Mouse (Mus musculus): ENCODE data around the gene Hspa8. TPM values are rescaled to one million over a fixed set of nuclear protein-coding genes. Genes with fewer than 3 reads are reported as not detected.

Gene Hspa8
- total and polyA plus RNA-seq, 3 experiments, result 2,915 to 7,761 (median 6,462) TPM

DNA sequence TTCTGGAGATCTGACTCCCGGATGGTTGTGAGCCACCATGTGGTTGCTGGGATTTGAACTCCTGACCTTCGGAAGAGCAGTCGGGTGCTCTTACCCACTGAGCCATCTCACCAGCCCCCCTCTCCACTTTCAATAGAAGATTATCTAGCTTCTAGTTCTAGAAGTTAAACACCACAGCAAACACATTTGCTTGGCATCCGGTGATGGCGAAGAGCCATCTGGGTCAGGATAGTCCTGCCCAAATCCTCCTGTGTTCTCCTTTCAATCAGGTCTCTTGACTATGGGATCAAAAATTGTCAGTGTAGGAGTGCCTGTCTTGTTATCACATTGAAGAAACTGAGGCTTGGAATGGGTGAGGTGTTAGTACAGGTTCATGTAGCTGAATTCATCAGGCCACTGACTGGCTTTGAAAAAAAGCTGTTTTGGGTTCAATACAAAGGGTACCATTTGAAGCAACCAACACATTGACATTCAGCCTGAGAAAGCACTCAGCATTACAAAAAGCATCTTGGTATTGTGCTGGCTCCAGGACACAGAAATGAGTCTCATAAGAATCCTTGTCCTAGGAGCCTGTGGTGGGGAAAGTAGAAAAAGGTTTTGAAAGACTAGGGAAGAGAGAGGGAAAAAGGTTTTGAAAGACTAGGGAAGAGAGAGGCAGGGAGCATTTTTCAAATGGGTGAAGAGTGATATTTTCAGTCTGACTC lies 16.7 kb downstream of the Hspa8 start:
- Histone ChIP-seq H3K36me3 (replicated peaks in 1 of 2; ENCODE audit: control insufficient read depth in 1 of 2, insufficient read depth in 1 of 2, low read length in 1 of 2) (peaks cover 0 to 8% of the 10 kb centered on the region in 2 experiments), H3K9me3 (replicated peaks; ENCODE audit: low read length) (no peaks in the 10 kb centered on the region), H3K4me1 (ENCODE audit: control insufficient read depth in 1 of 2, insufficient read depth in 2 of 2) (peaks cover 0 to 6% of the 10 kb centered on the region in 2 experiments; a peak in 3 of 4 replicates), H3K27ac (ENCODE audit: insufficient read depth, low read depth) (no peak overlapping the region), H3K9ac (ENCODE audit: insufficient read depth, low read depth) (no peak overlapping the region), H3K4me2 (ENCODE audit: insufficient read depth, low read depth, poor library complexity, severe bottlenecking) (no peak overlapping the region), H3K79me2 (replicated peaks; ENCODE audit: control insufficient read depth, extremely low read depth, insufficient read depth, poor library complexity, severe bottlenecking) (no peaks in the 10 kb centered on the region), H3K4me3 (replicated peaks in 1 of 3; ENCODE audit: low read depth in 2 of 3, low read length in 2 of 3, poor library complexity in 1 of 3) (no peak overlapping the region), H3K27me3 (replicated peaks) (no peaks in the 10 kb centered on the region)
- dilution Hi-C loops (cut with MboI; ENCODE audit: extremely low pct_ligation_motif_present, extremely low pct_unique_long_range_greater_than_20kb, low sequenced_read_pairs), result no loop called here
- in situ Hi-C loops (cut with MboI; ENCODE audit: low pct_ligation_motif_present, low pct_unique_long_range_greater_than_20kb, low sequenced_read_pairs), result loop anchor here (10.0 to 25.0 kb wide), 2 partner anchors 170 to 377 kb away; no protein-coding TSS in a partner anchor
- TF ChIP-seq ETS1 (conservative IDR thresholded peaks at IDR 0.05; ENCODE audit: low read depth, low read length), result no peak
- TF ChIP-seq MAX (IDR thresholded peaks at IDR 0.05; ENCODE audit: low read length), result no peak
- no peak for TF ChIP-seq POLR2AphosphoS2 (IDR thresholded peaks at IDR 0.05; ENCODE audit: low read depth, low read length)
- DNase-seq (ENCODE audit: extremely low read depth), result no peak

GRCm38 (mm10) chr9:40825601-40826000 lies 24.8 kb downstream of the Hspa8 start:
- Histone ChIP-seq H3K27ac (ENCODE audit: insufficient read depth, low read depth) (no peak overlapping the region), H3K4me3 (replicated peaks in 1 of 3; ENCODE audit: low read depth in 2 of 3, low read length in 2 of 3, poor library complexity in 1 of 3) (no peak overlapping the region), H3K27me3 (replicated peaks) (no peaks in the 10 kb centered on the region), H3K4me1 (ENCODE audit: control insufficient read depth in 1 of 2, insufficient read depth in 2 of 2) (0 out of 4 replicates have a peak, but pooled peaks cover 0 to 3% of the 10 kb centered on the region in 2 experiments), H3K9me3 (replicated peaks; ENCODE audit: low read length) (no peaks in the 10 kb centered on the region), H3K36me3 (replicated peaks in 1 of 2; ENCODE audit: control insufficient read depth in 1 of 2, insufficient read depth in 1 of 2, low read length in 1 of 2) (no peaks in the 10 kb centered on the region), H3K79me2 (replicated peaks; ENCODE audit: control insufficient read depth, extremely low read depth, insufficient read depth, poor library complexity, severe bottlenecking) (no peaks in the 10 kb centered on the region), H3K9ac (ENCODE audit: insufficient read depth, low read depth) (no peak overlapping the region), H3K4me2 (ENCODE audit: insufficient read depth, low read depth, poor library complexity, severe bottlenecking) (no peak overlapping the region)
- dilution Hi-C loops (cut with MboI; ENCODE audit: extremely low pct_ligation_motif_present, extremely low pct_unique_long_range_greater_than_20kb, low sequenced_read_pairs), result no loop called here
- no peak for TF ChIP-seq USF1 (IDR thresholded peaks at IDR 0.05; ENCODE audit: low read depth, low read length)
- TF ChIP-seq KAT2A (IDR thresholded peaks at IDR 0.05; ENCODE audit: insufficient replicate concordance, low read length), result no peak
- no peak for TF ChIP-seq ZC3H11A (IDR thresholded peaks at IDR 0.05; ENCODE audit: low read depth, low read length)
- TF ChIP-seq BHLHE40 (IDR thresholded peaks at IDR 0.05; ENCODE audit: low read depth, low read length), result no peak
- TF ChIP-seq ZMIZ1 (IDR thresholded peaks at IDR 0.05; ENCODE audit: low read depth, low read length), result no peak
- no peak for TF ChIP-seq MYC (IDR thresholded peaks at IDR 0.05; ENCODE audit: low read depth, low read length)
- no peak for TF ChIP-seq UBTF (IDR thresholded peaks at IDR 0.05; ENCODE audit: low read depth, low read length)
- TF ChIP-seq USF2 (conservative IDR thresholded peaks at IDR 0.05; ENCODE audit: low read depth, low read length), result no peak
- TF ChIP-seq MAX (IDR thresholded peaks at IDR 0.05; ENCODE audit: low read length), result no peak
- TF ChIP-seq GABPA (IDR thresholded peaks at IDR 0.05; ENCODE audit: insufficient replicate concordance, low read depth, low read length), result no peak
- TF ChIP-seq NELFE (IDR thresholded peaks at IDR 0.05; ENCODE audit: low read depth, low read length), result no peak
- no peak for TF ChIP-seq PAX5 (IDR thresholded peaks at IDR 0.05; ENCODE audit: low read length)
- no peak for TF ChIP-seq TBP (conservative IDR thresholded peaks at IDR 0.05; ENCODE audit: low read depth, low read length)
- TF ChIP-seq HCFC1 (IDR thresholded peaks at IDR 0.05; ENCODE audit: low read depth, low read length), result no peak
- TF ChIP-seq E2F4 (IDR thresholded peaks at IDR 0.05; ENCODE audit: insufficient replicate concordance, low read depth, low read length), result no peak
- no peak for TF ChIP-seq MEF2A (IDR thresholded peaks at IDR 0.05; ENCODE audit: borderline replicate concordance, low read depth, low read length)
- TF ChIP-seq ZNF384 (IDR thresholded peaks at IDR 0.05; ENCODE audit: low read depth, low read length), result no peak
- in situ Hi-C loops (cut with MboI; ENCODE audit: low pct_ligation_motif_present, low pct_unique_long_range_greater_than_20kb, low sequenced_read_pairs), result no loop called here
- DNase-seq (ENCODE audit: extremely low read depth), result no peak

Data from CH12.LX (cell line).